Mouse (Mus musculus) layer of hippocampus, postnatal 14 days (tissue): ENCODE results near the gene Tuba1c. TPM values are rescaled to one million over a fixed set of nuclear protein-coding genes. Genes with fewer than 3 reads are reported as not detected.

Experiments
- microRNA-seq, 2 experiments: library from miRNA; unstranded; fragments of <30 nt; microRNA quantifications; one replicate each; pipeline ENCODE4 v1.2.0; 2021
- total RNA-seq, 2 experiments: library from RNA; stranded (reverse); gene quantifications; 2 replicates each; pipeline ENCODE4 v1.2.3; 2021

The Tuba1c gene
- total RNA-seq, 2 experiments from 2014 or later: 119 to 162 TPM

Small RNA genes within 50 kb of the gene (microRNA-seq; reads per million reads assigned to microRNA genes)
- 0 reads per million in 2 experiments for gene Mir6960

Other genes starting within 250 kb of the Tuba1c start
- gene Wnt1, start 240.0 kb upstream of the Tuba1c start, total RNA-seq: not detected
- 100 to 1,000 TPM; 747 to 793 TPM for gene Ddn, start 220.4 kb upstream of the Tuba1c start, total RNA-seq
- gene Prkag1, start 198.4 kb upstream of the Tuba1c start, total RNA-seq: 10 to 100 TPM; 44.5 to 46.2 TPM
- 10 to 100 TPM; 71.7 to 83.1 TPM for gene Kmt2d, start 158.7 kb upstream of the Tuba1c start, total RNA-seq
- gene Rhebl1, start 135.4 kb upstream of the Tuba1c start, total RNA-seq: 1 to 10 TPM; 8.1 to 9.3 TPM
- gene Dhh, start 131.4 kb upstream of the Tuba1c start, total RNA-seq: under 1 TPM; 0.31 to 0.35 TPM
- 10 to 100 TPM; 13.7 to 17.9 TPM for gene Lmbr1l, start 111.7 kb upstream of the Tuba1c start, total RNA-seq
- 100 to 1,000 TPM; 661 to 671 TPM for gene Tuba1b, start 95.3 kb upstream of the Tuba1c start, total RNA-seq
- gene Gm49450, start 76.3 kb upstream of the Tuba1c start, total RNA-seq: not detected
- gene Tuba1a, start 76.2 kb upstream of the Tuba1c start, total RNA-seq: 1,000 to 10,000 TPM; 2,120 to 2,322 TPM
- gene Prph, start 25.3 kb downstream of the Tuba1c start, total RNA-seq: 1 to 10 TPM; 3.7 to 5.1 TPM
- gene Troap, start 44.7 kb downstream of the Tuba1c start, total RNA-seq: 1 to 10 TPM; 1.2 to 2.6 TPM
- under 1 TPM in 1 of 2 experiments, not detected in 1; 0.44 TPM for gene C1ql4, start 57.9 kb downstream of the Tuba1c start, total RNA-seq
- gene Dnajc22, start 63.3 kb downstream of the Tuba1c start, total RNA-seq: under 1 TPM in 1 of 2 experiments, not detected in 1; 0.28 TPM
- gene Spats2, start 96.0 kb downstream of the Tuba1c start, total RNA-seq: 10 to 100 TPM; 35.2 to 38.6 TPM
- gene Kcnh3, start 195.0 kb downstream of the Tuba1c start, total RNA-seq: 10 to 100 TPM; 71.6 to 78.7 TPM
- 10 to 100 TPM; 80.1 to 84.3 TPM for gene Mcrs1, start 222.1 kb downstream of the Tuba1c start, total RNA-seq